Mouse (Mus musculus) adrenal gland (tissue): Measurements from ENCODE around the gene Gbp2b.
"Not testable (repeated sequence)": the region's sequence is repeated elsewhere in the genome, so short reads cannot be mapped to it uniquely, and the experiment has no call there.

Source experiments
- intact Hi-C: fragments of 180-260 bp; cut with DNase I; formaldehyde crosslinking; loops from one replicate; pipeline ENCODE4 v1.15.1; 2025
- long read RNA-seq, 2 experiments: library from polyadenylated mRNA; unstranded; transcript quantifications; one replicate each; pipeline ENCODE4 v2.0.0; 2020; ENCODE audit warnings: borderline replicate concordance in 1 of 2; ENCODE audit not compliant: insufficient replicate concordance in 1 of 2

The Gbp2b gene
- long read RNA-seq, experiment 1, result 0 reads
- long read RNA-seq, experiment 2, result 0 reads

DNA sequence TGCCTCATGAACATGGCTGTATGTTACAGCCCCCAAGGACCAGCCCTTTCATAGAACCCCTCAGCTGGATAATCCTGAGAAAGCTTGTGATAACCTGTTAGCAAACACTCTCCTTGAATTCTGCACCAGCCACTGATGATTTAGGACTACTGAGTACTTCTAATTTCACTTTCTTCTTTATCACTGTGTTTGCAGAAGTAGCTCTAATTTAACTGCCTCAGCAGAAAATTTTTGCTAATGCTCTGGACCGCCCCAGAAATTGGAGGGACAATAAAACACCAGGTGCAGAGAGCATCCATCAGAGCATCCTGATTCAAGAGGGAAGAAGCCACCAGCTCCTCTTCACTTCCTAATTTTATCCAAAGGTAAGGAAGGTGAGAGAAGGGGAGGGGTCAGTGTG, at the start of gene Gbp2b:
TSS of gene Gbp2b (plus strand) at position 301 of the 400 bp plus-strand sequence.
- intact Hi-C loops, result no loop called here

DNA sequence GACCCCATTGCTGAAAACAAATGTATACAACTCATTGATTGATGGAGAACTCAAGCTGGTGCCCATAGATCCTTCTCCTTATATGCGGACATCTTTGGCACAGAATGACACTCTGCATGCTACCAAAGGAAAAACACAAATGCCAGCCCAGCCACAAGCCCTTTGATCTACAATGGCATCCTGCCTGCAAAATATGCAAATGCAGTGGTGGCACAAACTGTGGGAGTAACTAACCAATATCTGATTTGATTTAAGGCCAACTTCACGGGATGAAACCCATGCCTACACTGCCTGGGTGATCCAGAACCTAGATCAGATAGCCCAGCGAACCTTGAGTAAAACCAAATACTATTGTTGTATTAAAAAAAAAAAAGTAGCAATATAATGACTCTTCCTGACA, 48.0 kb upstream of the Gbp2b start:
- intact Hi-C loops, result no loop called here

DNA sequence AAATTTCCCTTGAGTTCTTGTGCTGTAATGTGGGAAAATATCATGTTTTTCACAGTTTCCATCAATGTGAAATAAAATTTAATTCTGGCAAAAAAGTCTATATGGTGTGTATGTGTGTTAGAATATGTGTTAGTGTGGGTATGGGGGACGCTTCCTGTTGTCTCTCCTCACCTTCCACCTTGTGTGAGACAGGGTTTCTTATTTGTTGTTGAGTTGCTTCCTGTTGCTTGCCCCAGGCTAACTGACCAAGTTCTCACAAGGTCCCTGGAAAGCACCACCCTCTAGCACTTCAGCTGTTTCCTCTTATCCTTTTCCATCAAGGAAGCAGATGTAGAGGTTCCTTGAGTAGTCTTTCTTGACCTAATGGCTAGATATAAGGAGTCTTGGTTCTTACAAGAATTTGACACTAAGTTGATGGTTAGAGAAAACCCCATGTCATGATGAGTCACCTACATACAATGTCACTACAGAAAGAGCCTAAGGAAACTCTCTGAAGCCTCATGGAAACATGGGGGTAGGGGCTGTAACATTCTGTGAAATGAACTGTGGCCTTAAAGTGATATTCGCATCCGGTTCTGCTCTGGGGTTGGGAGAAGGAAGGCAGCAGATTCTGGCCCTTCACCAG, 44.5 kb upstream of the Gbp2b start:
- intact Hi-C loops, result no loop called here

DNA sequence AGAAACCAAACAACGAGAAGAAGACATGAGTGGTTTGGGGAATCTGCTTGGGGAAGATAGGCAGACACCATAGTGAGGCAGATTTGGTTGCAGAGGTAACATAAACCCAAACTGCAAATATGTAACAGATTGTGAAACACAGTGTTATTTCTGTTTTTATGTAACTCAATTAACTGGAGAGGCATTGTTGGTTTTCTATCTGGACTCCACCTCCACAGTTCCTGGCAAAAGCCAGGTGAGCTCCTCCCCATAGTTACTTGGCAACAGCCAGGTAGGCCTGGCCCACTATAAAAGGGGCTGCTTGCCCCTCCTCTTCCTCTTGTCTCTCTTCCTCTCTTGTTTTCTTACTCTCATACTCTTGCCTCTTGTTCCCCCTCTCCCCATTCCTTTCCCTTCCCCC, 40.0 kb upstream of the Gbp2b start:
- intact Hi-C loops, result no loop called here

DNA sequence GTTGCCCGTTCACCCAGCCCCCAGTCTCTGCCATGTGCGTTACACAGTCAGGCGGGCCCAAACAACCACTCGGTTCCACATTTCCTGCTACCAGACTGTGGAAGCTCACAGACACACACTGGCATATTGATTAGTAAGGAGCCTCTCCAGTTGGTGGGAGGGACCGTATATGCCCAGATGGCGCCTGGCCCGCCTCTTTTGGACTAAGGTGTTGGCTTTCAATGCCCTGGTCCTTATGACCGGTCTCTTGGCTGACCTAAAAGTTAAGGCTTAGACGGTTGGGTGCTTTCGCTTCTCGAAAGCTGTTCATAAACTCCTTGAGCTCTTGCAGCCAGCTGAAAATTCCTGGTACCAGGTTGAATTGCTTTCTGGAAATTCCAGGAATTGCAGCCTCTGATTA, 39.0 kb upstream of the Gbp2b start:
- intact Hi-C loops, result no loop called here

DNA sequence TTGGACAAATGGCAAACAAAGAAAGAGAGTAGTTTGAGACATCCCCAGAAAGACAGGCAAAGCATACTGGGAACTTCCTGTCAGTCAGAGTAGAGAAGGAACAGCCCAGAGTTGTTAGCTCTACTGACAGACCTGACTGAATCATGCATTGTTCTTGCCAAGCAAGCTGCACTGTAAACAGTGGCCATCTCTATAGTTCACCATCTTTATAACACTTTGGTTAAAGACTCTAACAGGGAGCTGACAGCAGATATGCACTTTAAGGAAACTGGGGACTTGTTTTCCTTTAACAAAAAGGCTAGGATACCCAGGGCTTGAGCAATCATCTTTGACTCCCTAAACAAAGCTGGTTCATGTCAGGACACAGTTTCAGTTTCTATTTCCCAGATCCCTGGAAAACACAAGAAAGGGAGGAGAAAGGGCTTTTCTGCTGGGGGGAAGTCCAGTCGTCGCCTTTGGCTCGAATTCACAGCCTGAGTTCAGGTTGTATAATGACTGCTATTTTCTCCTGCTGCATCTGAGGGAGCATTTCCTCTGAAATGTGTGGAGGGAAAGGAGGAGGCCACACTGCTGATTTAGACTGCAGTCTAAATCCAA, 34.9 kb upstream of the Gbp2b start, which contains the start of gene Gbp3:
TSS of gene Gbp3 (plus strand) at position 395 of the 597 bp plus-strand sequence.
- intact Hi-C loops, result loop anchor here (1.0 kb wide), 1 partner anchor 69 kb away; no protein-coding TSS in a partner anchor

DNA sequence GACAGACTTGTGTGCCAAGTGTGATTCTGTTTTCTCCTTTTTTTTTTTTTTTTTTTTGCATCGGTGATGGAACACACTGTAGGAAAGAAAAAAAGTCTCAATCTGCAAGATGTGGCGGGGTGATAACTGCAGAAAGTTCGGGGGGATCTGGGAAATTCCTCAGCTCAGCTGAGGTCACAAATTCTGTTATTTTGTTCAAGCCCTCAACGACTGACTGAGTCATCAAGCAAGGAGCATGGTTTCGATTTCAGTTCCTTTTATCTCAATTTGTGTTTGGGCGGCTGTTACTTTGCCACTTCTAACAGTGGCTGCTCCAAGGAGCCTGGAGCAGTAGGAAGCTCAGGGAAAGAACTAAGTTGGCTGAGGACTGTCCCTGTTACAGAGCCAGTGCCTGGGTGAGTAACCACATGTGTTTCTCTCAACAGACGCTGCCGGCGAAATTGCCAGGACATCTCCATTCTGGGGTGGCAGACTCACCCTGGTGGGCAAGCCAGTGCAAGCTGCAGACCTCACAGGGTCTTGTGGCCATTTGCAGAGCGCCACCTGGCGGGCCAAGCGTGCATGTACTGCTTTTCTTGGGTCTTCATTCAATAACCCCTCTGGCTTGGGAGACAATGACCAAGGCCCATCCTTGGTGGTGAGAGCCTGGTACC, 34.2 kb upstream of the Gbp2b start:
- intact Hi-C loops, result loop anchor here (1.0 kb wide), 1 partner anchor 70 kb away; no protein-coding TSS in a partner anchor

DNA sequence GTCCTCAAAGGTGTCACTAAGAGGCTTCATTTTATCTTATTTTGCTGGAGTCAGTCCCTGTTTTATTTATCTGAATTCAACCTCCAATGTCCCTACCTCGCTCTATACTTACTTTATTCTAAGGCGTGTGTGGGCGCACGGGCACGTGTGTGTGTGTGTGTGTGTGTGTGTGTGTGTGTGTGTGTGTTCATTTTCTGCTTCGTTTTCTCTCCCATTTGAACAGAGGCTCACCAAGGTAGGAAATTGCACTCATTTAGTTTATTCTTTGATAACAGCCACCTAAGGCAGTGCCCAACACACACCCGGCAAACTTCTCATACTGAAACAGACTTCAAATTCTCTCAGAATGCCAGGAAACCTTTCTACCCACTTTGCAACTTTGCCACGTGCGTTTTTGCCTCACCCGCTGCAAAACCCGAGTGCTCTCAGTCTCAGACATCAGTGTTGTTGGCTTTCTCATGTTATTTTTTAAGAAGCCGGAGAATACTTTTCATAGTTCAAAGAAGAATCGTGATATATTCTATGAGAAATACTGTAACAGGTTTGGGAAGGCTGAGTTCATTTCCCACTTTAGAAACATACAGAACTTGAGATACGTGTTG, 33.5 kb upstream of the Gbp2b start:
- intact Hi-C loops, result no loop called here

DNA sequence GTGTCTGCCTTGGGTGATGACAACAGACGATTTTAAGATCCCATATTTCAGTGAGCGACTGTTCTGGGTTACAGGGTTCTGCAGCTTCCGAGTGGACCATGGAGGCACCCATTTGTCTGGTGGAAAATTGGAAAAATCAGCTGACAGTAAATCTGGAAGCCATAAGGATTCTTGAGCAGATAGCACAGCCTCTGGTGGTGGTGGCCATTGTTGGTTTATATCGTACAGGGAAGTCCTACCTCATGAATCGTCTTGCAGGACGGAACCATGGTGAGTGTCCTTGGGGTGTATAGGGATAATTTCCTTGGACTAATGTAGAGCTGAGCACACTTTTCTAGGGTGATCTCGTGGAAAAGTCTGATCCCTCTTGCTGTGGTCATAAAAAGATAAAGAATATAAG, 33.0 kb upstream of the Gbp2b start:
- intact Hi-C loops, result no loop called here

DNA sequence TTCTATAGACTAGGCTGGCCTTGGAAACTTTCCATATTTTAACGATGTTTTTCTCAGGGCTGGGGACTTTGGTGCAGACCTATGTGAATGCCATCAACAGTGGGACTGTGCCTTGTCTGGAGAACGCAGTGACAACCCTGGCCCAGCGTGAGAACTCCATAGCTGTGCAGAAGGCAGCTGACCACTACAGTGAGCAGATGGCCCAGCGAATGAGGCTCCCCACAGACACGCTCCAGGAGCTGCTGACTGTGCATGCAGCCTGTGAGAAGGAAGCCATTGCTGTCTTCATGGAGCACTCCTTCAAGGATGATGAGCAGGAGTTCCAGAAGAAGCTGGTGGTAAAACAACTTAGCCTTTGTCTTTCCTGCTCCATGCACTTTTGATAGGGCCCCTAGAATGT, 27.2 kb upstream of the Gbp2b start:
- intact Hi-C loops, result not testable (repeated sequence)

DNA sequence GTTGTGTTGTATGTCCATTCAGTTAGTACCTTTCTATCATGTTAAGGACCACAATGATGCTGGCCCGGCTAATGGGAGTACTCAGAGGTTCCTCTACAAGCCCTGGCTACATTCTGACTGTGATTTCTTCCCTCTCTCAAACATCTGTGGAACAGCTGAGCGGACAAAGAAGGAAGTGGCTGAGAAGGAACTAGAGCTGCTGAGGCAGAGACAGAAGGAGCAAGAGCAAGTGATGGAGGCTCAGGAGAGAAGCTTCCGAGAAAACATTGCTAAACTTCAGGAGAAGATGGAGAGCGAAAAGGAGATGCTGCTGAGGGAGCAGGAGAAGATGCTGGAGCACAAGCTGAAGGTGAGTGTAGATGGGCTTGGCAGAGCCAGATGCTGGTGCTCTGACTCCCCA, 23.9 kb upstream of the Gbp2b start:
- intact Hi-C loops, result loop anchor here (5.0 kb wide), 1 partner anchor 47 kb away; no protein-coding TSS in a partner anchor

DNA sequence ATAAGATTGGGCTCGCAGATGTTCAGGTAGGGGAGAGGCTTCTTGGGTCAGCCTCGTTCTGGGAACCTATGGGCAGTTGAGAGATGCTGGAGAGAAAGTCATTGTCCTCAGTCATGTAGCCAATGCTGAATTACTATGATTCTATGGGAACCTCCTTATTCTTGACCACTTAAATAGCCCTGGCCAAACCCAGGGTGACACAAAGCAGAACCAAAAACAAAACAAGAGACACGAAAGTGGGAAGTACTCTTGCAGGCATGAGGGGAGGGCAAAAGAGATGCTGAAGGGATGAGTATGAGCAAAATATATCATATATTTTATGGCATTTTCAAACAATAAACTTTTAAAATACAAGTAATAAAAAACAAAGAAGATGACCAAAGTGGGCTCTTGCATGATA, 17.5 kb upstream of the Gbp2b start:
- intact Hi-C loops, result no loop called here

DNA sequence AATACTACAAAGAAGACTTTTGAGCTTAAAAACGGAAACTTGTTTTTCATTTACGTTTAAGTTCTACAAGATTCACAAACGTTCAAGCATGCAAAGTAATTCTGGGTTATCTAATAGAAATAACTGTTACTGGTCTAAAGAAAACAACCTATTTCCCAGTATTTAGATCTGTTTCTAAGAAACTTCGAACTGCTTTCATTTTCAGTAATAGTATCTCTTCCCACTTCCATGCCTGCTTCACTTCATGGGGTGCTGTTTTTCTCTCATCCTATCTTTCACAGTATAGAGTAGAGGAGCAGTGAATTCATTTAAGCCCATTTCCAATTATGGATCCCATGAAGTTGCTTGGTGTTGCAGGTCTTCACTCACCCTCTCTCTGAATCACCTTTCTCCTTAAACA, 16.3 kb upstream of the Gbp2b start:
- intact Hi-C loops, result no loop called here

DNA sequence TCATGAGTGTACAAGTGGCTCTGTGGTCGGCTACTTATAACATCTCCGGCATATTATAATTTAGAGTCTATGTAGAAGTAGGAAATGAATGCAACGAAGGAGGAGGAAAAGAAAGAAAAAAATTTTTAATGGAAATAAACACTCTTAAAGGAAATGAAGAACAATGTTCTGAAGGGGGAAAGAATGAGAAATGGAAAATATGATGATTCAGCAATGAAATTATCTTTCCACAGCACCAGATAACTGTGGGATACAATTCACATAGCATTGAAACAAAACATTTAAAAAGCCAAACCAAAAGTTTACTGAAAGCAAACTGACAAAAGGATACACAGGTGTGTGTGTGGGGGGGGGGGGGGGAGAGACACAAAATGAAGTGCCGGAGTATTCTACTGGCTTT, 11.6 kb upstream of the Gbp2b start:
- intact Hi-C loops, result no loop called here

DNA sequence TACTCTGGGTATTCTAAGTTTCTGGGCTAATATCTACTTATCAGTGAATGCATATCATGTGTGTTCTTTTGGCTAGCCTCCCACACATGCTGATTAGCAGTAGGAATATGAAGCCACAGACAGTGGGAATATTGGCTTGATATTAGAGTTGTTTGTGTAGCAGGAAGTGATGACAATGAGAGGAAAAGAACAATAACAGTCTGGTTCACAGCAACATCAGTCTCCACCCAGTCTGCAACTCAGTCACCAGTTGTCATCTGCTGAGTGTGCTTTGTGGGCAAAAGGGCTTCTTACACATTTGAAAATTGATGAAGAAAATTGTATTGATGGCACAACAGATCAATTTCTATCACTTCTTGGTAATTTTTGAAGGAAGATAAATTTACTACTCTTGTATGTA, 7.3 kb upstream of the Gbp2b start:
- intact Hi-C loops, result no loop called here

DNA sequence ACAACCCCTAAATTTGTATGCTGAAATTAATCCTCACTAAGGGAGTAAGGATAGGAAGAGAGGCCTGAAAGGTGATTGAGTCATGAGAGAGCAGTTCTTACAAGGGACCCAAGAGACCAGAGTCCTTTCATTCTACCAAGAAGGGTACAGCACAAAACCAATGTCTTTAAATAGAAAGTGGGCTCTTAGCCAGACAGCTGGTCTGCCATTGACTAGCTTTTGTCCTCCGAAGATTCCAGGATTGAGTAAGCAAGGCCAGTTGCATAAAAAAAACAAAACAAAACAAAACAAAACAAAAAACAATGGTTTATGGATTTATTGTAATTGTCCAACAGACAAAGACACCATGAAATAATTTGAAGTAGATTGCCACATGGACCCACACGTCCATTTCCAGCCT, 5.8 kb upstream of the Gbp2b start:
- intact Hi-C loops, result no loop called here

DNA sequence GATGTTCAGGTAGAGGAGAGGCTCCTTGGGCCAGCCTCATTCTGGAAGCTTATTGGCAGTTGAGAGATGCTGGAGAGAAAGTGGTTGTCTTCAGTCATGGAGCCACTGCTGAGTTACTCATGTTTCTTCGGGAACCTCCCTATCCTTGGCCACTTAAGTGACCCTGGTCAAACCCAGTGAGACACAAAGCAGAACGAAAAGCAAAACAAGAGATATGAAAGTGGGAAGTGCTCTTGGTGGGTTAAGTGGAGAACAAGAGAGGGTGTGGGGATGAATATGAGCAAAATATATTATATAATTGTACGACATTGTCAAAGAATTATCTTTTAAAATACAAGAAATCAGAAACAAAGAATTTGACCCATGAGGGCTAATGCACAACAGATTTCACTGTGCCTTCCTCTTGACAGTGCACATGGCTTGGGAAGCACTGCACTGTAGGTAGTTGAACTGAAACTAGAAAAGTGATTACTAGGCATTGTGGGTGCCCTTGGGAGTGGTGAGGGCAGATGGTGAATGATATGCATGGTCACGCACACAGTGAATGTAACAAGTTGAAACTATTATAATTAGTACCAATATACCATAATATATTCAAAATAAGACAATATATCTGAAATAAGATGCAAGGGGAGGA, 4.1 kb upstream of the Gbp2b start:
- intact Hi-C loops, result no loop called here

DNA sequence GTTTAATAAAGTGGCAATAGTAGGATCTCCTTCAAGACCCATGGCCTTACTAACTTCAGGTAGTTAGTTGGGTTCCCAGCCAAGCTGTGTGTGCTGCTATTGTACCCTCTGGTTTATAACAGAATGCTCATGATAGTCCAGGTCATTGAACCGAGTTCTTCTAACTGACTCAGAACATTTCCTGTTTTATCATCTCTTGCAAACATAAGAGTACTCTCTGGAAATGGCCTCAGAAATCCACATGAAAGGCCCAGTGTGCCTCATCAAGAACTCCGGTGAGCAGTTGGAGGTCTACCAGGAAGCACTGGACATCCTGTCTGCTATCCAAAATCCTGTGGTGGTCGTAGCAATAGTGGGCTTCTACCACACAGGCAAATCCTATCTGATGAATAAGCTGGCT, 3.3 kb downstream of the Gbp2b start:
- intact Hi-C loops, result no loop called here

DNA sequence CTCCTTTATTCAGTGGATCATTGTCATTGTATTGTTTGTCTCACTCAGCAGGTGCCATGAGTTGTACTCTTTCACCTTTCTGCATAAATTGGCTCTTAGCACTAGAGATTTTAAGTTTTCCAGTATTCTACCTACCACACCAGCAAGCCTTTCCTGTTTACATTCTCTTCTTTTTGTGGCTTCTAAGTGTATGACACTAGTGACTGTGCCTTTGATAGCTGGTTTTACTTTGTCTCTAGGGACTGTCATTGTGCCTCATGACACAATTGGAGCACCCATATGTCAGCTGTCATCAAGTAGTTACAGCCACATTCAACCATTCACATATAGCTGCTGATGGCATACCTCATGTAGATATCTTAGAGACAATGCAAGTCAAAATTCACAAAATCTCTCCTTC, 7.0 kb downstream of the Gbp2b start:
- intact Hi-C loops, result no loop called here

DNA sequence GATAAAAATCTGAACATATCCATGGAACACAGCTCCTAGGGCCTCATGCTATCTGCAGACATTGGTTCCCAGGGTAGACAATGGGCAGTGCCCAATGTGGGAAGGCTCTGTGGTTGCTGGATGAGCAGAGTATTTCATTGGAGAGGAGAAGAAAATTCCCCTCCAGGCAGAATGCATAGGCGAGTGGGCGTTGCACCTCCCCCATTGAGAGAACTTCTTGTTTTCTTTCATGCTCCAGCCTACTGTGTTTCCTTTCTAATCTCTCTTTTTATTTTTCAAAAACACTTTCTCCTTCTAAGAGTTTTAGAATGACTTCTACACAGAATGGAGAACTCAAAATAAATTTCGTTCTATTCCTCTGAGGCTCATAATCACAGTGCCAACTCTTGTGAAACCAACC, 24.0 kb downstream of the Gbp2b start:
- intact Hi-C loops, result loop anchor here (2.0 to 5.0 kb wide), 2 partner anchors 46 to 128 kb away; no protein-coding TSS in a partner anchor

DNA sequence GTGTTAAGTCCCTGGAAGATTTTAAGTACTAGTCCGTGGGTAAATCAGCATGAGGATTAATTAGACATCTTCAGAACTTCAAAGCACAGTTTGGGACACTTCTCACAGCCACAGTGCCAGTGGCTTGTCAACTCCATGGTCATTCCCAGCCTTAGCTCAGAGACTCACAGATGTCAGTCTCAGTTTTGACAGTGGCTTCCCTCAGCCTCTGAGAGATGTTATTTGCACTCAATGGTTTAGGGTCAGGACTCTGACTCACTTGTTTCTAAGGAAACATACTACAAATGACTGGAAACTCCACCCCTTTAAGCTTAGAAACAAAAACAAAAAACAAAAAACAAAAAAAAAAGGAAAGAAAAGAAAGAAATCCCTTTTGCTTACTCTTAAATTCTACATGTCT, 25.0 kb downstream of the Gbp2b start:
- intact Hi-C loops, result loop anchor here (2.0 to 5.0 kb wide), 2 partner anchors 47 to 129 kb away; no protein-coding TSS in a partner anchor
